Mouse (Mus musculus) gastrocnemius, postnatal 36 days (tissue): Measurements from ENCODE around the gene Cyb5r3. TPM values are rescaled to one million over a fixed set of nuclear protein-coding genes. Genes with fewer than 3 reads are reported as not detected.
A peak's percentile ranks its signal among the peaks of the same experiment; 100 is the strongest.

Experiments used
- DNase-seq, 2 experiments: peaks; one replicate each; pipeline ENCODE4 v3.0.0; 2022
- intact Hi-C: fragments of 180-260 bp; cut with DNase I; formaldehyde crosslinking; loops from one replicate; pipeline ENCODE4 v1.15.1; 2025
- long read RNA-seq, 2 experiments: library from polyadenylated mRNA; stranded (forward); transcript quantifications; one replicate each; pipeline ENCODE4 v2.0.0; 2021
- total RNA-seq, 2 experiments: library from RNA; stranded (reverse); gene quantifications; 2 replicates each; pipeline ENCODE4 v1.2.3; 2021

The Cyb5r3 gene
- total RNA-seq = 10 to 100 TPM; 41.8 to 54.2 TPM
- long read RNA-seq, experiment 1, transcript Cyb5r3-201 (9 exons, 2,422 nt) = major isoform, 34 of 54 reads
- long read RNA-seq, experiment 1, partial matches to known transcripts = 2 of 54 reads
- long read RNA-seq, experiment 1, other reads (novel, unspliced or antisense) = 15 of 54 reads
- long read RNA-seq, experiment 2, transcript Cyb5r3-203 (9 exons, 1,982 nt) = minor isoform, 6 of 78 reads
- long read RNA-seq, experiment 2, transcript Cyb5r3-201 (9 exons, 2,422 nt) = major isoform, 59 of 78 reads
- long read RNA-seq, experiment 2, partial matches to known transcripts = 0 of 78 reads
- long read RNA-seq, experiment 2, other reads (novel, unspliced or antisense) = 13 of 78 reads

DNA sequence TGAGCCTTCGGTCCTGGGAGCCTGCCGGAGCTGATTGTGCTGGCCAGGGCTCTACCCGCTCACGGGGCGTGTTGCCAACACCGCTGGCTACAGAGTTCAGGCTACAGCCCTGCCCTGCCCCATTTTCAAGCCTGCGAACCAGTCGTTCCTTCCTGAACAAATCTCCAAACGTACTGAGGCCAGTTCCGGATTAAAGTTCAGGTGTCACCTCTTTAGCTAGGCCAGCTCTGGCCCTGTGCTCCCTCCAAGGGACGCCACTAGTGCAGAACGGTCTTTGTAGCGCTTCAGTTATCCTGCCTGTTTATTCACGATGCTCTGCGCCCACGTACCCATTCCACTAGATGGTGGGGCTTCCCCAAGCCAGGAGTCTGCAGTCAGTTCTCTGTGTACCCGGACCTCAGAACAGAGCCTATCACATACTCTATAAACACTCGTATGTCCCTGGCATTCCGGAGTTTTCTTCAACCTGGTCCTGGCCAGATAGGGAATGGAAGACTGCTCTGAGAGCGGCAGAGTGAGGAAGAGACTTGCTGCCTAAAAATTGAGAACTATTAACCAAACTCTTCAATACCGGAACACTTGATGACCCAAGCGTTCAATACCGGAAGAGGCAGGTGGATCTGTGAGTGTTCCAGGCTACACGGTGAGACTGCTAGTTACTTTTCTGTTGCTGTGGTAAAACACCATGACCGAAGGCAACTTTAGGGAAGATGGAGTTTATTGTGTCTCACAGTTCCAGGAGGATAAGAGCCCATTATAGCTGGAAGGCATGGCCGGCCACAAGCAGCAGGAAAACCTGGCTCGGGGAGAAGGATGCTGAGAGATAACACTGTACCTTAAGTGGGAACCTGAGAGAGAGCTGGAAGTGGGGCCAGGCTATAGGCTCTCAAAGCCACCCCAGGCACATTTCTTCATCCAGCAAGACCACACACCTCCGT lies at the start of gene Cyb5r3:
Gene Cyb5r3, minus strand, starts transcription at position 101 of the 938 bp plus-strand sequence.
- intact Hi-C loops = loop anchor here (5.0 kb wide), 1 partner anchor 35 kb away; no protein-coding TSS in a partner anchor
- no peak for DNase-seq

- intact Hi-C loops = no loop called here
- DNase-seq = no peak
Measured at GRCm38 (mm10) chr15:83221721-83222120, 49.3 kb upstream of the Cyb5r3 start.

DNA sequence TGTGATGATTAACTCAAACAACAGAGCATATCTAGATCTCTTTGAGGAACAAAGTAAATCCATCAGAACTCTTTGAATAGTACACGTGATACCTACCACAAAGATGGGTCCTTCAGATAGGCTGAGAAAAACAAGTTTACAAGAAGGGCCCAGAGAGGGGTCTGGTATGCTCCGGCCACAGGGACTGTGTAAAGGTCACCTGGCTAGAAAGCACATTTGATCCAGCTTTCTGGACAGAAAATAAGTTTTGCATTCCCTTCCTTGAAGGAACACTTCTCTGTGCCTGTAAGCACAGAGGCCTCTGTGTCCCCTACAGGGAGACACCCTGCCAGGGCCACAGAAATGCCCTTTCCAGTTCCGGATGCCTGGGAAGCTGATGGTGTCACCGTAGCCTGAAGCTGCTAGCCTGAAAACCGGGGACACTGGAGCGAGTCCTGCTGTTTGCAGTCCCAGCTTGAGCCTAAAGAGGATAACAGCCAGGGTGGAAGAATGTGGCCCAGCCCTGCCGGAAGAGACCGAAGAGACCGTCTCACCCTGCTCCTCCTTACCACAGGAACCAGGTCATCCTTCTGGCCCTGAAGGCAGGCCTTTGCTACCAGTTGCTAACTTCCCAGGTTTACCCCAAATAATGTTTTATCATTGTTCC lies 48.1 kb upstream of the Cyb5r3 start:
- no peak for DNase-seq
- intact Hi-C loops = no loop called here

DNA sequence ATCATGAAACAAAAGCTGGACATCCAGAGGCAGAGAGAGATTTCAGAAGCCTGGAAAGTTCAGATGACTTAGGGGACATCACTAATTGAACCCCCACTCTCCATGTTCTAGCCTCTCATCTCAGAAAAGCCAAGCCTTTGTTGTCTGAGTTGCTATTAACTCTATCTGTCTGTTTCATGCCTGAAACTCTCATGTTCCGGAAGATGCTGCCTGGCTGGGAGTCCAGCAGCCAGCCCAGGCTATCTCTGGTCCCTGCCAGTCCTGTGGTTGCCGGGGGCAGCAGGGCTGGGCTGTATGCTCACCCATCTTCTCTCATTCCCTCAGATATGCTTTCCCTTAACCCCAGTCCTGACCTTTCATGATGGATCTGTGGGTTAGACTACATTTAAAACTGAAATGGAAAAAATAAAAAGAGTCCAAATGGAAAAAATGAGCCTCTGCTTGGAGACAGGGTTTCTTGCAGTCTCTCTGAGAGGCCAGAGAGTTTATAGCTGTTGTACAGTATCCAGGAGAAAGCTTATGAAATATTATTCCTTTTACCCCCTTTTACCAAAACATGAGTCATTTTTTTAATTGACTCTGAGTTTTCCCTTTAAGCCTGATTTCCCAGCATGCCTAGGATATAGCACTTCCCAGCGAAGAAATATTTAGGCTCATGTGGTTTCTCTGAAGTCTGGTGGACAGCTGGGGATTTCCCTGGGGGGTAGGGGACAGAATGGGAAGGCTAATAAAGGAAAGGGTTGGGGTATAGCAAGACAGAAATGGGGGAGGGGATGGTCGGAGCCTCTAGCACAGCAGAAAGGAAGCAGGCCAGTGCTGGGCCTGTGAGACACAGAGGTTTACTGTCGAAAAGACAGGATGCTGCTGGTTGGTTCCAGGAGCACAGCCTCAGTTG lies 43.2 kb upstream of the Cyb5r3 start:
- DNase-seq = no peak
- intact Hi-C loops = no loop called here

- intact Hi-C loops = loop anchor here (2.0 kb wide), 2 partner anchors 171 to 309 kb away; no protein-coding TSS in a partner anchor
- peak; percentile 59 to 64 for DNase-seq
Measured at GRCm38 (mm10) chr15:83210229-83210628, 37.8 kb upstream of the Cyb5r3 start.

DNA sequence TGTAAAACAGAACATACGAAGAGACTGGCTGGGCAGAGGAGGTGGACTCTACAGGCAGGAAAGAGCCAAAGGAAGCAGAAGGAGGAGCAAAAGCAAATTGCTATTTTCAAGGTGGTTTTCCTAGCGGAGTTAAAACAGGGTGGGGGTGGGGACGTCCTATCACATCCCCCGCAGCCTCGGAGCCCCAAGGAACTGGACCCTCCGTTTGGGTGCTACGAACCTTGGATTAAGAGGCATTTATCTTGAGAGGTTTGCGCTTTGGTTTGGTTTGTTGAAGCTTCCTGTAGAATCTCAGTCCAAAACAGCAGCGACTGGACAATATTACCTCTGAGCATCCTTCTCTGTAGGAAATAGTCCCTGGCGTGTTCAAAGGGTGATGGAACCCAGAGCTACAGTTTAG lies 37.3 kb upstream of the Cyb5r3 start:
- intact Hi-C loops = loop anchor here (2.0 to 10.0 kb wide), 6 partner anchors 37 to 925 kb away; partner anchors contain the start of gene Cyb5r3
- no peak for DNase-seq

DNA sequence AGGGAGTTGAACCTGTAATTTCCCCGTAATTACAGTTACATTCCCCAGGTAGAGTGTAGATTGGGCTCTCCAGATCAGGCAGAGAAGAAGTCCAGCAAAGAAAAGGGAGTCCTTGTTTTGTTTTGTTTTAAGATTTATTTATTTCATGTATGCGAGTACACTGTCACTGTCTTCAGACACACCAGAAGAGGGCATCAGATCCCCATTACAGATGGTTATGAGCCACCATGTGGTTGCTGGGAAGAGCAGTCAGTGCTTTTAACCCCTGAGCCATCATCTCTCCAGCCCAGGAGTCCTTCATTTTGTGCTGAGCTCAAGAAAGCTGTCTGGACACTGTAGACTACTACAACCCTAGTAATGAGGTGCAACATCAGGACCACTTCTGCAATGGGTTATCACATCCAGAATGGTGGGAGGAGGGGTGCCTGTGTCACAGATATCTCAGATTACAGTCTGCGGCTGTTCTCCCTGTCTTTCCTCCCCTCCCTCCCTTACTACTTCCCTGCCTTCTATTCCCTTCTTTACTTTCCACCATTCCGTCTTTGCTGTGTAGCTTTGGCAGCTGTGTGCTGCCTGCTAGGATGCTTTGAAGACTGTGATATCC lies 36.8 kb upstream of the Cyb5r3 start:
- intact Hi-C loops = loop anchor here (5.0 to 10.0 kb wide), 4 partner anchors 37 to 924 kb away; partner anchors contain the start of gene Cyb5r3
- DNase-seq = no peak

DNA sequence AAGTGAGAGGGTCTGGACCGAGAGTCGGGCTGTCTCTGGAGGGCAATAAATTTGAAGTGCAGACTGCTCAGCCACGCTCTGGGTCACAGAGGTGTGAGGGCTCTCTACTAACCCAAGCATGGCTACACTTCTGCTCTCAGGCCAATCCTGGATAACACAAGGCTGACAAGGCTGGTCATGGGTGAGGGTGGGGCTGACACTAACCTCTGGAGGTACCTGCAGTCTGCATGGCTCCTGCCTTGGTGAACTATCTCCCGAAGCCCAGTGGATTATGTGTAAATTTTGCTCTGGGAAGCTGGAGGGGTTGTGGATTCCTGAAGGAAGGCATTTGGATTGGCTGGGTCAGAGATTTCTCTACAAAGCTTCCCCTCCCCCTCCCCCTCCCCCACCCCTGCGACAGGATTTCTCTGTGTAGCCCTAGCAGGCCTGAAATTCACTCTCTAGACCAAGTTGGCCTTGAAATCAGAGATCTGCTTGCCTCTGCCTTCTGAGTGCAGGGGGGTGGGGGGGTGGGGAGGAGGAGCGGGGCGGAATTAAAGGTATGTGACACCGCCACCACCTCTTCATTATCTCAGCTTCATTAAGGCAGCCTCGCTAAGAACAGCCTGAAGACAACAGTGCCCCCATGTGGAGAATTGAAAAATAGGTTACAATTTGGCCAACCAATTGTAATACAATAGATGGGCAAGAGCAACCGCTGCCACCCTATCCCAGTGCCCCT lies 32.5 kb upstream of the Cyb5r3 start:
- intact Hi-C loops = loop anchor here (5.0 to 10.0 kb wide), 4 partner anchors 33 to 920 kb away; partner anchors contain the start of gene Cyb5r3
- no peak for DNase-seq

DNA sequence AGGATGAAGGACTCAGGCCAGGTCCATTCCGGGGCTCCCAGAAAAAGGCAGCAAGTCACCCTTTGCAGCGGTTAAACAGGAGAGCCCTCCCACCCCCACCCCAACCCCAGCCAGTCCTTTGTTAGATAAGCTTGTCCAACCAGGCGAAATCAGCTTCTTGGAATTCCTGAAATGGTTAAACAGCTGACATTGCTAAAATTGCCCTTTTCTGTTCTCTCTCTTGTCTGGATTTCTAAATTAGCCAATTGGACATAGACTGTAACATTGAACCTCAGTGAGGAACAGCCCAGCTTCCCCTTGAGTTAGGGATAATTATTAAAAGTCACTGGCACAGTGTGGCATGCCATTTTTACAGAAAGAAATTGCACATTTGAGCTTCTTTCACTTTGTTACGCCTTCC lies 30.0 kb upstream of the Cyb5r3 start:
- intact Hi-C loops = loop anchor here (10.0 kb wide), 1 partner anchor 918 kb away; no protein-coding TSS in a partner anchor
- no peak for DNase-seq

DNA sequence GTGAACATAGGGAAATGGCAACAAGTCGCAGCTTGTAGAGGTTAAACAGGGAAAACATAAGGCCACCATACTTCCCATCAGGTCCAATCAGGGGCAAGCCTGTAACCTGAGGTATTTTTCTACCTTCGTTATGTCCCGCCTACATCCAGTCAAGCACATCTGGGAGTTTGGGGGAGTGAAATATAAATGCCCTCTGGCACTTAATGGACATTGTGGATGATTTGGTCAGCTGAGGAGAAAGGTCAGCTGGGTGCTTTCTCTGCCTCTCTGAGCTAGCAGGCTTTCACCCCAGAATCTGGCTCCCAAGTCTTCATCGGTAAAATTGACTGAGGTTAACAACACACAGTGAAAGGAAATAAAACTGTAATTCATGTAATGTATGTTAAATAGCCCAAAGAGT lies 21.0 kb upstream of the Cyb5r3 start:
- no peak for DNase-seq
- intact Hi-C loops = no loop called here

DNA sequence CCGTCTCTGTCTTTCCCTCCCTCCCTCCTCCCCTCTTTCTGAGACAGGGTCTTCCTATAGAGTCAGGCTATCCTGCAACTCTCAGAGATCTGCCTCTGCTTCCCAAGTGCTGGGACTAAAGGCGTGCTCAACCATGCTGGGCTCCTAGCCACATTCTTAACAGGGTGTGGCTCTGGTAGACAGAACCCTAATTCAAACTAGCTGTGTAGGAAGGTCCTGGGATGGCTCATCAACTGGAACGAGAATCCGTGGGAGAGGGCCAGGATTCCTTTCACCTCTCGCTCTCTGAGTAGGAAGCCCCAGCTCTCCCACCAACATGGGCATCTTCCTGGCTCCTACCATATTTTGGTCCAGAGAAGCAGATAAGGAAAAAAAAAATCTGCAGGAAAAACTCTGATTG lies 10.0 kb upstream of the Cyb5r3 start:
- intact Hi-C loops = no loop called here
- peak in 1 of 2 experiments; percentile 17 for DNase-seq

DNA sequence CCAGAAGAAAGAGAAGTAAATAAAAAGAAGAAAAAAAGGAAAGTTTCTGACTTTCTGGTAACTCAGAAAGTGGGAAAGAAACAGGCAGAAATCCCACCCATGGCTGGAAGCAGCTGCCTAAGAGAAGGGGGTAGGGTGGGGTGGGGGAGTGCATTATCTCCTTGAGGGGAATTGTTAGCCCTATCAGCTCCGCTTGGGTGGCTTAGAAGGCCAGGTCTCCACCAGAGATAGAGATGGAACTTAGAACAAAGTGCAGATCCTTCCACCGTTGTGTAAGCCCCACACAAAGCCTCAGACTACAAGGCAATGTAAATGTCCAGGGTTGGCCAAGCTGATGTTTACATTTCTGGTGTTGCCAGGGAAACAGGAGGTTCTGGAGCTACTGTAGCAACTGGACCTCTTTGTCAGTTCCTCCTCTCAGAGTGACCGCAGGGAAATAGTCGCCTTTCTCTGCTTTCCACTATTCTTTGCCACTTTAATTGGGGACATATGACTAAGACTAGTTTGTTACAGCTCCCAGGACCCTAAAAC lies 9.5 kb upstream of the Cyb5r3 start:
- intact Hi-C loops = no loop called here
- no peak for DNase-seq

- intact Hi-C loops = no loop called here
- DNase-seq = no peak
Measured at GRCm38 (mm10) chr15:83180004-83180403, 7.6 kb upstream of the Cyb5r3 start.

DNA sequence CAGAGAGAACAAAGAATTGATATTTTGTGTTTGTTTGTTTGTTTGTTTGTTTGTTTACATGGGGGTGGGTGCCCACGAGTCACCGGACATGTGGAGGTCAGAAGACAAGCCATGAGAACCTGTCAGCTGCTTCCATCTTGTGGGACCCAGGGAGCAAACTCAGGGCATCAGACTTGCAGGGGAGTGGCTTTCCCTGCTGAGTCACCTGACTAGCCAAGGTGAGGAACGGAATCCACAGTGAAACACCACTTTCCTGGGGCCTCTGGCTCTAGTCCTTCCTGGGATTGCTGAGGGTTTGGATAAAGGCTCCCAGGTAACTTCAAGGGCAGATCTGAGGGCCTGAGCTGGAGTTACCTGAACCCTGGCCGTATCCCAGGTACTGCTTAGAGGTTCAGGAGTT lies 4.3 kb upstream of the Cyb5r3 start:
- intact Hi-C loops = no loop called here
- no peak for DNase-seq

DNA sequence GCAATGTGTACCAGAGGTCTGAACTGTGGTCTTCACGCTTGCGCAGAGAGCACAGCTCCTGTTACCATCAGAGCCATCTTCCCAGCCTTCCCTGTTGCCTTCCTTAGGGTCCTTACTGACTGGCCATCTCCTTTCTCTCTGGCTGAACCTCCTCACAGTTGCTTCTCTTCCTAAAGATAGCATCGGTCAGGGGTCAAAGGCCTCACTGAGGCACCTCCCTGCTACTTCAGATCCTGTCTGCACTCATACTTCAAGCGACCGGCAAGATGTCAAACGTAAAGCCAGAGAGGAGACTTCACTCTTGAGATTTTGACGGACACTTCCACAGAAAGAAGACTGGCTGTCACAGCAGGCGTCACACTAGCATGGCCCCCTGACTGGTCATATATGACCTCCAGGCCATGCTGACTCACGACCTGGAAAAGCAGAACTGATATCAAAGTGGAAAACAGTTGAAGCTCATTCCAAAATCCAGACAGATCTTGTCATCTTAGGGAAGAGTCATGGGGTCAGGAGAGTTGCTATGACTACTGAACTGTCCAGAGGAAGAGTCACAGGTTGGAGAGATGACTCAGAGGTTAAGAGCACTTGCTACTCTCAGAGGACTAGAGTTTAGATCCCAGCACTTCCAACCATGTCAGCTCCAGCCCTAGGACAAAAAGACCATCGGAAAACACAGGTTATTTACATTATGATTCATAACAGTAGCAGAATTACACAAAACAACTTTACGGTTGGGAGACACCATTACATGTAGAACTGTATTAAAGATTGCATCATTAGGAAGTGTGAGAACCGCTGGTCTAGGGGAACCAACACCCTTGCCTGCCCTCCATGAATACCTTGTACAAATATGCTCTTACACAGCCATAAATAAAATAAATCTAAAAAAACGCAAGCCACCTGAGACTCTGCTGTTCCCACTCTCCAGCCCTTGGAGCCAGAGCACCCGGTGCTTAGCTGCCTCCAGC lies 1.8 kb upstream of the Cyb5r3 start:
- DNase-seq = no peak
- intact Hi-C loops = loop anchor here (5.0 kb wide), 1 partner anchor 33 kb away; no protein-coding TSS in a partner anchor

DNA sequence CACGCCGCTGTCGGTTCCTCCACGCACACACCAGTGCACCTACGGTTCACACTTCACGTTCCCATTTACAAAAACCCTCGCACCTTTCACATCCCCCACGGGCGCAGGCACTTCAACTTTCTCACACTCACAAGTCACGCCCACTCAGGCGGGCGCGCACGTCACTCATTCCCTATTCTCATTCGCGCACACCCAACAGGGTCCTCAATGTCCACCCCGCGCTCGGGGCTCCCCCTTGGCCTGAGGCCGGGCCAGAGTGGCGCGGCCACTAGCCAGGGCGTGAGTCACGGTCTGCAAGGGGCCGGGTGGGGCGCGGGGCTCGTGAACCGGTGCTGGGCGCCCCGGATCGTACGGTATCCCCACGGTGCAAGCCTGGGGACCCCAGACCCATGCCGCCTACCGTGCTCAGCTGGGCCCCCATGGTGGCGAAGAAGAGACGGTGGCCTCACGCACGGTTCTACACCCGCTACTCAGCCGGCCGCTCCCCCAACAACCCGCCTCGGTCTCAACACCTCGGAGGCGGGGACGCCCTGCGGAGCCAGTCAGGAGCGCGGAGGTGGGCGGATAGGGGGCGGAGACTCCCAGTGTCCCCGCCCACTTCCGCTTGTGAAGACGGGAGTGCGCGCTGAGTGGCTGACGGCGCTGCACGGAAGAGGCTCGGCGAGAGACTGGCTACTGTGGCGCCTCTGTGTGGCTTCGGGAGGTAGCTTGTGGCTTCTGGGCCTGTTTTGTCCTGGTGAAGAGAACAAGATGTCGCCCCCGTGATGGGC lies 495 bp downstream of the Cyb5r3 start:
- intact Hi-C loops = loop anchor here (5.0 kb wide), 1 partner anchor 35 kb away; no protein-coding TSS in a partner anchor
- peak; percentile 95 to 96 for DNase-seq
